Mouse (Mus musculus) megakaryocyte-erythroid progenitor cell, adult 5 weeks (primary cell): ENCODE measurements around the gene Prss53. TPM values are rescaled to one million over a fixed set of nuclear protein-coding genes. Genes with fewer than 3 reads are reported as not detected.

Source experiments
- polyA plus RNA-seq: library from polyadenylated mRNA; stranded (reverse); fragments of >175 nt; gene quantifications from 2 replicates; pipeline ENCODE4 v1.2.3, GENCODE M21; 2012

The Prss53 gene
- 1.1 and 1.2 TPM in 2 replicates for polyA plus RNA-seq

GRCm38 (mm10) chr7:127890798-127891197, at the start of gene Prss53:
TSS of gene Prss53 (minus strand) at chr7:127890970.

GRCm38 (mm10) chr7:127929923-127930322, 39.2 kb upstream of the Prss53 start, which contains the start of gene Prss8:
TSS of gene Prss8 (minus strand) at chr7:127930104.

GRCm38 (mm10) chr7:127912190-127912871, 21.6 kb upstream of the Prss53 start, which contains the start of gene Kat8:
TSS of gene Kat8 (plus strand) at chr7:127912516.

GRCm38 (mm10) chr7:127903971-127904796, 13.4 kb upstream of the Prss53 start, which contains the start of gene Bckdk:
TSS of gene Bckdk (plus strand) at chr7:127904082.

GRCm38 (mm10) chr7:127895442-127895841, 4.7 kb upstream of the Prss53 start, which contains the start of the genes Gm21974 and Vkorc1:
TSS of gene Gm21974 (minus strand) at chr7:127895454.
TSS of gene Vkorc1 (minus strand) at chr7:127895617.

GRCm38 (mm10) chr7:127876467-127877348, 14.1 kb downstream of the Prss53 start, which contains the start of gene Zfp668:
TSS of gene Zfp668 (minus strand) at chr7:127876828.

GRCm38 (mm10) chr7:127876041-127876466, 14.7 kb downstream of the Prss53 start, which contains the start of gene Zfp646:
TSS of gene Zfp646 (plus strand) at chr7:127876221.

Other genes with a start within 250 kb of the Prss53 start
- gene Bcl7c, start 182.0 kb downstream of the Prss53 start, polyA plus RNA-seq, result 698 and 704 TPM in 2 replicates
- gene Ctf1, start 178.2 kb downstream of the Prss53 start, polyA plus RNA-seq, result 2.2 and 3.6 TPM in 2 replicates
- not detected in 2 replicates for gene Ctf2, start 158.8 kb downstream of the Prss53 start, polyA plus RNA-seq
- 85.5 and 100 TPM in 2 replicates for gene Fbxl19, start 146.4 kb downstream of the Prss53 start, polyA plus RNA-seq
- gene Orai3, start 121.2 kb downstream of the Prss53 start, polyA plus RNA-seq, result 31.0 and 41.1 TPM in 2 replicates
- gene Setd1a, start 114.3 kb downstream of the Prss53 start, polyA plus RNA-seq, result 84.7 and 110 TPM in 2 replicates
- gene Gm49388, start 105.4 kb downstream of the Prss53 start, polyA plus RNA-seq, result 9.3 and 20.1 TPM in 2 replicates
- 21.4 and 28.9 TPM in 2 replicates for gene Hsd3b7, start 90.4 kb downstream of the Prss53 start, polyA plus RNA-seq
- gene Stx4a, start 66.7 kb downstream of the Prss53 start, polyA plus RNA-seq, result 83.0 and 121 TPM in 2 replicates
- gene Stx1b, start 66.4 kb downstream of the Prss53 start, polyA plus RNA-seq, result 0.48 and 0.63 TPM in 2 replicates
- gene Zfp646, start 14.7 kb downstream of the Prss53 start, polyA plus RNA-seq, result 26.8 and 27.4 TPM in 2 replicates
- gene Zfp668, start 14.1 kb downstream of the Prss53 start, polyA plus RNA-seq, result 31.0 and 36.1 TPM in 2 replicates
- gene Gm21974, start 4.5 kb upstream of the Prss53 start, polyA plus RNA-seq, result not detected in 2 replicates
- gene Vkorc1, start 4.6 kb upstream of the Prss53 start, polyA plus RNA-seq, result 27.6 and 36.5 TPM in 2 replicates
- 187 and 224 TPM in 2 replicates for gene Bckdk, start 13.1 kb upstream of the Prss53 start, polyA plus RNA-seq
- 5.7 and 7.0 TPM in 2 replicates for gene Kat8, start 21.5 kb upstream of the Prss53 start, polyA plus RNA-seq
- 0.06 TPM in 1 of 2 replicates, not detected in the other for gene Prss8, start 39.1 kb upstream of the Prss53 start, polyA plus RNA-seq
- gene Prss36, start 55.8 kb upstream of the Prss53 start, polyA plus RNA-seq, result 6.6 and 6.7 TPM in 2 replicates
- 438 and 762 TPM in 2 replicates for gene Fus, start 76.5 kb upstream of the Prss53 start, polyA plus RNA-seq
- 17.0 and 20.0 TPM in 2 replicates for gene Pycard, start 102.9 kb upstream of the Prss53 start, polyA plus RNA-seq
- 0.13 and 1.0 TPM in 2 replicates for gene Trim72, start 113.0 kb upstream of the Prss53 start, polyA plus RNA-seq
- 11.0 and 16.3 TPM in 2 replicates for gene Itgam, start 171.7 kb upstream of the Prss53 start, polyA plus RNA-seq
- 0.93 TPM in 1 of 2 replicates, not detected in the other for gene Gm49368, start 171.7 kb upstream of the Prss53 start, polyA plus RNA-seq
- 1.9 and 2.5 TPM in 2 replicates for gene Itgax, start 238.6 kb upstream of the Prss53 start, polyA plus RNA-seq